Mouse (Mus musculus) brain, embryonic 14.5 days (tissue): ENCODE measurements at regions not wholly inside any gene's neighbourhood (a gene's known extent, or its start where the extent isn't known, plus 50 kb on each side); places are given as distances from the start of the nearest gene placed in this dataset.

Experiments
- CTCF ChIP-seq: fragments of 200-500 bp; IDR thresholded peaks from 2 replicates; pipeline ENCODE4 v1.5.1; 2012; ENCODE audit warnings: inconsistent platforms, mild to moderate bottlenecking, moderate library complexity, borderline replicate concordance; ENCODE audit not compliant: insufficient read depth, insufficient read length; ENCODE audit errors: extremely low read depth
- POLR2A ChIP-seq: fragments of 200-500 bp; IDR thresholded peaks from 2 replicates; pipeline ENCODE4 v1.6.1; 2012; ENCODE audit warnings: mild to moderate bottlenecking, inconsistent platforms, borderline replicate concordance; ENCODE audit not compliant: poor library complexity, insufficient read depth, insufficient read length, severe bottlenecking; ENCODE audit errors: extremely low read depth

GRCm38 (mm10) chr1:23023536-23023935 lies 78.5 kb downstream of the 4933415F23Rik start:
- TF ChIP-seq CTCF (no peak), POLR2A (no peak)
